Mouse (Mus musculus): ENCODE results near the gene Bmpr1a. TPM values are rescaled to one million over a fixed set of nuclear protein-coding genes. Genes with fewer than 3 reads are reported as not detected.

Gene Bmpr1a
- polyA plus RNA-seq, 1 experiment from 2014 or later: 49.5 TPM

Other genes with a start within 250 kb of the Bmpr1a start
- 8.7 and 11.0 TPM in 2 replicates for gene Shld2, start 192.8 kb downstream of the Bmpr1a start, polyA plus RNA-seq (2016; fragmentation: Nextera tagmentation; extraction: Ambion mirVana)
- 85.9 and 87.8 TPM in 2 replicates for gene Glud1, start 192.6 kb downstream of the Bmpr1a start, polyA plus RNA-seq (2016; fragmentation: Nextera tagmentation; extraction: Ambion mirVana)
- gene Fam25c, start 147.9 kb downstream of the Bmpr1a start, polyA plus RNA-seq (2016; fragmentation: Nextera tagmentation; extraction: Ambion mirVana): not detected in 2 replicates
- gene Sncg, start 128.6 kb downstream of the Bmpr1a start, polyA plus RNA-seq (2016; fragmentation: Nextera tagmentation; extraction: Ambion mirVana): 4.3 and 7.5 TPM in 2 replicates
- 5.5 and 6.1 TPM in 2 replicates for gene Mmrn2, start 127.9 kb downstream of the Bmpr1a start, polyA plus RNA-seq (2016; fragmentation: Nextera tagmentation; extraction: Ambion mirVana)
- gene 9230112D13Rik, start 19.5 kb upstream of the Bmpr1a start, polyA plus RNA-seq (2016; fragmentation: Nextera tagmentation; extraction: Ambion mirVana): not detected in 2 replicates
- gene Ldb3, start 85.3 kb upstream of the Bmpr1a start, polyA plus RNA-seq (2016; fragmentation: Nextera tagmentation; extraction: Ambion mirVana): 0.13 and 0.20 TPM in 2 replicates
- 0.19 and 0.28 TPM in 2 replicates for gene Opn4, start 96.8 kb upstream of the Bmpr1a start, polyA plus RNA-seq (2016; fragmentation: Nextera tagmentation; extraction: Ambion mirVana)
- 37.6 and 38.3 TPM in 2 replicates for gene Wapl, start 170.6 kb upstream of the Bmpr1a start, polyA plus RNA-seq (2016; fragmentation: Nextera tagmentation; extraction: Ambion mirVana)

Measured in forebrain, embryonic 12.5 days (tissue).